Mouse (Mus musculus): ENCODE data around the gene Itpkc. TPM values are rescaled to one million over a fixed set of nuclear protein-coding genes. Genes with fewer than 3 reads are reported as not detected.

Itpkc gene
- polyA plus RNA-seq, 1 experiment from 2014 or later: 8.7 TPM

DNA sequence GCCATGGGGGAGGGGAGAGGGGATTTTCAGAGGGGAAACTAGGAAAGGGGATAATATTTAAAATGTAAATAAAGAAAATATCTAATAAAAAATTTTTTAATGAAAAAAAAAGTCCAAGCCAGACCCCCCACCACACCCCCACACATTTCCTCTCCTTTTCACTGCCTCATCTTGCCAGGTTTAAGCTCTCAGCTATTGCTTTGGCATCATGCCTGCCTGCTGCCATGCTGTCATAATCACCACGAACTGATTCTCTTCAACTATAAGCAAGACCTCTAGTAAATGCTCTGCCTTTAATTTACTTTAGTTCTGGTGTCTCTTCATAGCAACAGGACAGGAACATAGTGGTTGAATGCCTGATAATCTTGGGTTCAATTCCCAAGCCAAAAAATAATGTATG is 46.0 kb downstream of the Itpkc start:
- H3K4me3 ChIP-seq: no peak overlapping the region
- no peak overlapping the region for H3K4me2 ChIP-seq
- peaks cover 30% of the 10 kb centered on the region for H3K36me3 ChIP-seq (replicated peaks)
- peaks cover 19% of the 10 kb centered on the region for H3K4me1 ChIP-seq
- H3K9me3 ChIP-seq: no peaks in the 10 kb centered on the region
- no peaks in the 10 kb centered on the region for H3K27me3 ChIP-seq (replicated peaks)
- H3K27ac ChIP-seq: no peak overlapping the region
- WGBS: 82% methylated on average over 1 of the region's 1 CpGs
- H3K9ac ChIP-seq: no peak overlapping the region
- no peak for ATAC-seq (replicated peaks)

DNA sequence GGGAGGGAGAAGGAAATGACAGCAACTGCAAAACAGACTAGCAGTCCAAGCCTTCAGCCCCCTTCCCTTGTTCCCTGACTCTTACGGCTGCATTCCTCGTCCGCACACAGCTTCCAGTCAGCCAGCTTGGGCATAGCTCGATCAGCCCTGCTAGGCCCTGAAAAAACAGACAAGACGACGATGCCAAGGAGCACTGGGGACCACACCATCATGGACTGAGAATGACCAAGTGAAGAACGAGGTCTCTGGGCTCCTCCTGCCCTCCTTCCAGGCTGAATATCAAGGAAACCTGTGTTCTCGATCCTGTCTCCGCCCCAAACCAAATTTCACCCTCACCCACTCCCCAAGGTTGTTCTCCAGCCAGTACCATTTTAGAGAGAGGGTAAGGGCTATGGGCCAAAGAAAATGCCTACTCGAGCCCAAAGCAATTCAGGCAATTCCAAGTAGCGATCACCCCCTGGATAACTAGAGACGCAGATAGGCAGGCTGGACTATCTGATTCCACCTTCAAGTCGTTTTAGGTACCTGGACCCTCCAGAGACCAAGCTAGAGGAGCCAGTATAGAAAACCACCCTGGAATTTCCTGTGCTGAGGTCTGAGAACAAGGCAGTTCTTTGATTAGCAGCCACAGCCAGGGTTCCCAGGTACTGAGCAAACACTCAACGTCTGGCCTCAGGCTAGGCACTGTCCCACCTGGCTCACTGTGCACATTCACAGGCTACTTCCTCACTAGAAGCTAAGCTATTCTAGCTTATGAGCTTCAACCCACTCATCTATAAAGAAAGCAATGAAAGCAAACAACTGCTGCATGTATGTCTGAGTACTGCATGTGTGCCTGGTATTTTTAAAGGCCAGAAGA is 47.4 kb downstream of the Itpkc start, which contains the start of the genes Gm21983 and Mia:
TSS of gene Gm21983 (minus strand) at position 250 of the 859 bp plus-strand sequence.
TSS of gene Mia (minus strand) at position 321 of the 859 bp plus-strand sequence.
- Histone ChIP-seq H3K9me3 (no peaks in the 10 kb centered on the region), H3K36me3 (replicated peaks) (peaks cover 18% of the 10 kb centered on the region), H3K27me3 (replicated peaks) (no peaks in the 10 kb centered on the region), H3K27ac (peak within 1 kb of the TSS; percentile 79; the same call in 1 of the 2 replicates), H3K4me1 (peaks cover 20% of the 10 kb centered on the region), H3K4me3 (no peak within 1 kb of the TSS), H3K4me2 (no peak within 1 kb of the TSS), H3K9ac (no peak within 1 kb of the TSS)
- ATAC-seq (replicated peaks): no peak
- WGBS: 71% methylated on average over 14 of the region's 14 CpGs

DNA sequence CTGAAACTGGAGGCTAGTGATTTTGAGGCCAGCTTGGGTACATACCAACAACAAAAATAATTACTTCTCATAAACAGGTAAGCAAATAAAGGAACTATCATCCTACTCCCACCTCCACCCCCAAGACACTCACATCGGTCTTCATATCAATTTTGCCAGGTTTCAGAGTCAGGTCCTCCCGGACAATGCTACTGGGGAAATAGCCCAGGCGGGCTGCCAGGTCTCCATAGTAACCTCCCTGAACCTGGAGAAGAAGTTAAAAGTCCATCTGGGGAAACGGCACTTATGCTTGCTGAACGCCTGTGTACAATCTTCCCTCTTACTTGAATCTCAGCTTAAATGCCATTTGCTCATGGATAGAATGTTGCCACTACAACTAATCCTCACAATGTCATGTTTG is 48.4 kb downstream of the Itpkc start:
- no peak overlapping the region for H3K9ac ChIP-seq
- 37% methylated on average over 5 of the region's 5 CpGs for WGBS
- no peak overlapping the region for H3K4me3 ChIP-seq
- no peaks in the 10 kb centered on the region for H3K9me3 ChIP-seq
- H3K27me3 ChIP-seq (replicated peaks): no peaks in the 10 kb centered on the region
- ATAC-seq (replicated peaks): no peak
- H3K4me2 ChIP-seq: peak overlapping the region; percentile 52; the same call in 1 of the 2 replicates
- peaks cover 20% of the 10 kb centered on the region for H3K4me1 ChIP-seq
- H3K27ac ChIP-seq: peak overlapping the region; percentile 79; the same call in 1 of the 2 replicates
- peaks cover 8% of the 10 kb centered on the region; the same call in 1 of the 2 replicates for H3K36me3 ChIP-seq (replicated peaks)

DNA sequence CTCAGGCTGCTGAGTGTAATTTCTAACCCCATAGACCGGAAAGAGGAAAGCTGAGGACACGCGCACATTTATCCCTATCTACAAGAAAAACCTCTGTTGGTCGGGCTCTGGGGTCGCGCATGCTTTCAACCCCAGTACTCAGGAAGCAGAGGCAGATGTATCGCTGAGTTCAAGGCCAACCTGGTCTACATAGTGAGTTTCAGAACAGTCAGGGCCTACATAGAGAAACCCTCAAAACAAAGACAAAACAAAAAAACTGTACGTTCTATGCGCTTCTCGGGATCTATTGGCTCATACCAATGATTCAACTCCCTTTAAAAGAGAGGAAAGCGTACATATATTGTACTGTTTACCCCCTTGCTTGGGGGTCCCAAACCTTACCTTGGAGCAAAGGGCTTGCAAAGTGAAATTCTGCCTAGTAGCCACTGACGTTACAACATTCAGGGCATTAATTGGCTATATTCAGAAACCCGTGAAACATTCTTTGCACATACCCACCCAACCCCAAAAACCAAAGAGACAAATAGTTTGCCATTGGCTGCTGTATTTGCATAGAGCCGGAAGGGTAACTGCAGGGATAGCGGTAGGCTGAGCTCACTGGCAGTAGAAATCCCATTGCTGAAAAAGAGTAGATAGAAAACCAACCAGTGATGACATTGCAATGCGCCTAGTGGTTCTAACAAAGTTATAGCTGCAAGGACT is 49.1 kb downstream of the Itpkc start:
- ATAC-seq (replicated peaks): peak; percentile 15
- Histone ChIP-seq H3K9me3 (no peaks in the 10 kb centered on the region), H3K4me1 (peaks cover 20% of the 10 kb centered on the region), H3K9ac (peak overlapping the region; percentile 36), H3K27ac (peak overlapping the region; percentile 79), H3K4me2 (peak overlapping the region; percentile 52), H3K36me3 (replicated peaks) (peaks cover 3% of the 10 kb centered on the region; the same call in 1 of the 2 replicates), H3K27me3 (replicated peaks) (no peaks in the 10 kb centered on the region), H3K4me3 (peak overlapping the region; percentile 71)
- WGBS: 46% methylated on average over 16 of the region's 16 CpGs

DNA sequence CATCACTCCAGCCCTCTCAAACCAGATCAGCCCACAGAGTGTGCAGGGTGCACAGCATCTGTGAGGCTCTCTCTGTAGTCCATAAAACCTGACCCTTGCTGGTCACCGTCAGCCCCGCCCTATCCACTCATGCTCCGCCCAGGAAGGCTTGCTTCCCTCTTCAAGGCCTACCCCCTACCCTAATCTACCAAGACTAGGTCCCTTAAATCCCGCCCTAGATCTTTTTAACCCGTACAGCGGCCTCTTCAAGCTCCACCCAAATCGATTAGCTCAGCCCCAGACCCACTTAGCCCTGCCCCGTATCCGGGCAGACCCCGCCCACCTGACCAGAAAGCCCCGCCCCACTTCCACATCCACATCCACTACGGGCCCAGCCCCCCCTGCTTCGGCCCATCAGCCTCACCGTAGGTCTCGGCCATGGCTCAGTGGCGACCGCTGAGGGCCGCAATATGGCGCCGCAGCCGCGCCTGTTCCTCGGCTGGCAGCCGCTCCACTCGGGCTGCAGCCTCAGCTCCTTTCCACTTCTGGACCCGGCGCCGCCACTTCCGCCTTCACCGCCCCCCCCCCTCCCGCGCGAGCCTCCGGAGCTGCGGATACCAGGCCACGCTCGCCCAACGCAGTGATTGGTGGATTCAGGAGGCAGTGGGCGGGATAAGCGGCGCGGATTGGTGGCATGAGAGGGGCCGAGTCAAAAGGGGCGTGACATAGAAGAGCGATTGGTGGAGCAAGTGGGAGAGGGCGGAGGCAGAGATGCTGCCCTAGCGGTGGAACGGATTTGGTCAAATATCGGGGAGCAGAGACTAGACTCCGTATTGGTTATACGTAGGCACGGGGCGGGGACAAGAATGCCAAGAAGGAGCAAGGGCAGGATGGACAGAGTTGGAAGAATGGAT is 49.9 kb downstream of the Itpkc start, which contains the start of gene Rab4b:
TSS of gene Rab4b (minus strand) at position 573 of the 893 bp plus-strand sequence.
- peak within 1 kb of the TSS; percentile 47 for H3K9ac ChIP-seq
- H3K36me3 ChIP-seq (replicated peaks): peaks cover 2% of the 10 kb centered on the region; the same call in 1 of the 2 replicates
- H3K9me3 ChIP-seq: no peaks in the 10 kb centered on the region
- ATAC-seq (replicated peaks): peak; percentile 98
- peaks cover 20% of the 10 kb centered on the region for H3K4me1 ChIP-seq
- H3K4me3 ChIP-seq: peak within 1 kb of the TSS; percentile 71
- peak within 1 kb of the TSS; percentile 91 for H3K27ac ChIP-seq
- peak within 1 kb of the TSS; percentile 52 for H3K4me2 ChIP-seq
- under 1% methylated on average over 53 of the region's 53 CpGs for WGBS
- no peaks in the 10 kb centered on the region for H3K27me3 ChIP-seq (replicated peaks)

DNA sequence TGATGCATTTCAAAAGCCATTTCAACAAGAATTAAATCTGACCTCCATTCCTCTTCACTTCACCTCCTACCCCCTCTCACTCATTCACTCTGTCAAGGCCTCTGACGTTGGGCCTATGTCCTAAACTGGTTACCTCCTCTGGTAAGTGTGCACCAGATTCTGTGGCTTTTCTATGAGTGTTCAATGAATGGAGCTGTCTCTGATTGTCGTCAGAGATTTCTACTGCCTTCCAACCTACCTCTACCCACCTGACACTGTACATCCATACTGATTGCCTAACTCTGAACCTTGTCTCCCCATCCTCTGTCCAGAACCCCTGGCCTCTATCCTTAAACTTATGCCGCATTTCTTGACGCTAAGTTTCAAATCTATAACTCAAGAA is 50.5 kb downstream of the Itpkc start:
- 19% methylated on average over 4 of the region's 4 CpGs for WGBS
- peaks cover 4% of the 10 kb centered on the region; the same call in 1 of the 2 replicates for H3K36me3 ChIP-seq (replicated peaks)
- H3K4me1 ChIP-seq: peaks cover 20% of the 10 kb centered on the region
- ATAC-seq (replicated peaks): peak; percentile 19
- no peaks in the 10 kb centered on the region for H3K9me3 ChIP-seq
- no peaks in the 10 kb centered on the region for H3K27me3 ChIP-seq (replicated peaks)
- peak overlapping the region; percentile 71 for H3K4me3 ChIP-seq
- H3K4me2 ChIP-seq: peak overlapping the region; percentile 52
- peak overlapping the region; percentile 91 for H3K27ac ChIP-seq
- peak overlapping the region; percentile 47 for H3K9ac ChIP-seq

DNA sequence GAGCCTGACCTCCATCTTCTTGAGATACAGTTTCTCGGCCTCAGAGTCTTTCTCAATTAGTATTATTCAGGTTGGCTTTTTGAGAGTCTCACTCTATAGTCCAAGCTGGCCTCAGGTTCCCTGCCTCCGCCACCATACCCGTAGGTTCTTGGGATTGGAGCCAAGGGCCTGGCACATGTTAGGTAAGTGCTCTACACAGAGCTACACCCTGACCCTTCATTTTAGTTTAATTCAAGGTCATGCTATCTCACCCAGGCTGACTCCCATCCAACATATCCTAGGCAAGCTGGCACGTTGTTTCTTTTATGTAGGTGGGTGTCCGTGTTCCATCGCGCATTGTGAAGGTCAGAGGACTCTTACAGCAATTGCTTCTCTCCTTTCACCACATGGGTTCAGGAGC is 53.6 kb downstream of the Itpkc start:
- Histone ChIP-seq H3K4me2 (no peak overlapping the region), H3K4me1 (peaks cover 17% of the 10 kb centered on the region), H3K36me3 (replicated peaks) (peaks cover 10% of the 10 kb centered on the region; the same call in 1 of the 2 replicates), H3K27ac (no peak overlapping the region), H3K4me3 (no peak overlapping the region), H3K9me3 (no peaks in the 10 kb centered on the region), H3K9ac (no peak overlapping the region), H3K27me3 (replicated peaks) (no peaks in the 10 kb centered on the region)
- 96% methylated on average over 7 of the region's 7 CpGs for WGBS
- ATAC-seq (replicated peaks): no peak

DNA sequence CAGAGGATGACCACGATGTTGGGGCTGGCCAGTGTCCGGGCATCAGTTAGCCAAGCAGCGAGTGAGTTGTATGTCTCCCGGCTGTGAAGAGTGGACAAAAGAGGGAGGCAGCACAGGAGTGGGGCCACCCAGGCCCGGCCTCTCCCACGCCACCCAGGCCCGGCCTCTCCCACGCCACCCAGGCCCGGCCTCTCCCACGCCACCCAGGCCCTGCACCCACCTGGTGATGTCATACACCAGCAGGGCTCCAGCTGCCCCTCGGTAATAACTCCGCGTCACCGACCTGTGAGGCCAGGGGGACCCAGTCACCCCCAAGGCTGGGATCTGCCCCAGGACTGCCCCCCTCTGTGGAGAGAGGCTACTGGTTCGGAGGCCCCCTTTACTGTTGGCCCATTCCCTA is 54.0 kb downstream of the Itpkc start:
- Histone ChIP-seq H3K9me3 (no peaks in the 10 kb centered on the region), H3K36me3 (replicated peaks) (peaks cover 10% of the 10 kb centered on the region; the same call in 1 of the 2 replicates), H3K4me2 (no peak overlapping the region), H3K27ac (no peak overlapping the region), H3K27me3 (replicated peaks) (no peaks in the 10 kb centered on the region), H3K4me3 (no peak overlapping the region), H3K9ac (no peak overlapping the region), H3K4me1 (peaks cover 13% of the 10 kb centered on the region)
- 92% methylated on average over 15 of the region's 15 CpGs for WGBS
- ATAC-seq (replicated peaks): no peak

DNA sequence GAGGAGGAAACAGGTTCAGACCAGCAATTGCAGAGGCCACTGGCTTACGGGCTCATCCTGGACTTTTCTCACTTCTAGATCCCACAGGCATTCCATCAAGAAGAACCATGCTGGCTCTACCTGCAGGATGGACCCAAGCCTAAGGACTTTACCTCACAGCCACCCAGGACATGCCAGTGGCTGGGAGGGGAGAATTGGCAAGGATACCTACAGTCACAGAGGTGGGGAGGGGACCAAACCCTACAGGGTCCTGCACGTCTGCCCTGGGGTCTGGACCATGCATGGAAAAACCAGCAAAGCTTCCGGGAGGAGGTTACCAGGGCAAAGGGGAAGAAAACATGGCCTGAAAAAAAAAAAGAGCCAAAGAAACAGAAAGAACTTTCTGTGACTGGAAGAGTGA is 57.5 kb downstream of the Itpkc start:
- WGBS: 85% methylated on average over 3 of the region's 3 CpGs

DNA sequence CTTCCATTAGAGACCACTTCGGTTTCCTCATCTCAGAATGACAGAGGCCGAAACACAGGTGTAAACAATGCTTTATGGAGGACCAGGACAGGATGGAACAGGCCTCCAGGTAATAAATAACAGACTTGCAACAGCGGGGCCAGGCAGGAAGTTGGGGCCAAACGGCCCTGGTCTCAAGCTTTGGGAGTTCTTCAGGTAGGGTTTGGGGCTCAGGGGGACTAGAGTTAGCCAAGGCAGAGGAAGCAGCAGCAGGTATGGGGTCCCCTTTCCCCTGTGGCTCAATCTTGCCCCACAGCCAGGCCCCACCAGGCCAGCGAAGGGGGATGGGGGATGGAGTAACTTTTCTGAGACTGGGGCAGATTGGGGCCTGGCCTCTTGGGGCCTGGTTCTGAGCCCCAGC is 60.1 kb downstream of the Itpkc start:
- H3K4me3 ChIP-seq: no peak overlapping the region
- H3K27me3 ChIP-seq (replicated peaks): no peaks in the 10 kb centered on the region
- H3K36me3 ChIP-seq (replicated peaks): peaks cover 7% of the 10 kb centered on the region; the same call in 1 of the 2 replicates
- 97% methylated on average over 5 of the region's 5 CpGs for WGBS
- no peak for ATAC-seq (replicated peaks)
- no peaks in the 10 kb centered on the region for H3K9me3 ChIP-seq
- no peak overlapping the region for H3K9ac ChIP-seq
- no peak overlapping the region for H3K27ac ChIP-seq
- peaks cover 35% of the 10 kb centered on the region for H3K4me1 ChIP-seq
- no peak overlapping the region for H3K4me2 ChIP-seq

More for the DNA sequence above, 57.5 kb downstream of the Itpkc start:
- Histone ChIP-seq H3K36me3 (replicated peaks) (peaks cover 10% of the 10 kb centered on the region; the same call in 1 of the 2 replicates), H3K4me1 (peaks cover 10% of the 10 kb centered on the region), H3K4me3 (no peak overlapping the region), H3K27me3 (replicated peaks) (no peaks in the 10 kb centered on the region), H3K4me2 (no peak overlapping the region), H3K27ac (no peak overlapping the region), H3K9me3 (no peaks in the 10 kb centered on the region), H3K9ac (no peak overlapping the region)
- ATAC-seq (replicated peaks): no peak

DNA sequence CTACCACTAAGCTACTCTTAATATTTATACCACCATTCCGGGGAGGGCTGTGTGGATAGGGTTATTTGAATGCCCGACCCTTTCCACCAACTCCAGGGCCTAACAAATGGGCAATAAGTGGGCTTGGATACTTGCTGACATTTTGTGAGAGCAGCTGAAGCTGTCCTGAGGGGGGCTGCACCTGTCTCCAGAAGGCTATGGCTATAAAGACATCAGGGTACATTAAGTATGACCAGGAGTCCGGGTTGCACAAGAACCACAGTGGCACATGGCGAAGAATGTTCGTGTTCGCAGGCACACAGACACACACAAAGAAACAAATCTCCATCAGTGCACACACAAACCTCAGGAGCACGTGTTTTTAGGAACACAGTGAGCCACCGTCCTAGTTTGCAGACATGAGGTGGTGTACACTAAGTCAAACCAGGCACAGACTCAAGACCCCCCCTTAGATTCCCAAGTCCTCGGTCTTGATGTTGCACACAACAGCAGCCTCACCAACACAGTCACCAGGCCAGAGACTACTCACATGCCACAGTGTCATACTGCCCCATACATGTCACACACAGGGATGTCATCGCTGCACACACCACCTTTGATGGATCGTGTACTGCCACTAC is 60.9 kb downstream of the Itpkc start:
- Histone ChIP-seq H3K9me3 (no peaks in the 10 kb centered on the region), H3K9ac (peak overlapping the region; percentile 39), H3K4me1 (peaks cover 42% of the 10 kb centered on the region), H3K27me3 (replicated peaks) (no peaks in the 10 kb centered on the region), H3K36me3 (replicated peaks) (0 out of 2 replicates have a peak, but pooled peaks cover 3% of the 10 kb centered on the region), H3K4me2 (peak overlapping the region; percentile 90), H3K4me3 (peak overlapping the region; percentile 85), H3K27ac (peak overlapping the region; percentile 99)
- 75% methylated on average over 11 of the region's 11 CpGs for WGBS
- ATAC-seq (replicated peaks): peak; percentile 11
